Mouse (Mus musculus) limb, embryonic 11.5 days (tissue): ENCODE results near the gene Emc4. TPM values are rescaled to one million over a fixed set of nuclear protein-coding genes. Genes with fewer than 3 reads are reported as not detected.

Experiments used
- ATAC-seq: fragments of 200-750 bp; cut with Nextera tagmentation; 2 replicates; pipeline ENCODE4 v1.8.0; 2017; ENCODE audit warnings: low read depth; ENCODE audit not compliant: insufficient number of reproducible peaks, low FRiP score, low TSS enrichment
- DNase-seq: peaks from one replicate; pipeline ENCODE4 v3.0.0-alpha.2; 2015; ENCODE audit warnings: low spot score
- H3K27ac ChIP-seq: fragments of 300-500 bp; sonication (generic); replicated peaks from 2 replicates; pipeline ENCODE4 v1.5.1; 2014; ENCODE audit warnings: low read depth, mild to moderate bottlenecking, low read length
- H3K27me3 ChIP-seq: fragments of 300-500 bp; sonication (generic); 2 replicates; pipeline ENCODE4 v1.6.1; 2014; ENCODE audit warnings: mild to moderate bottlenecking, low read length, mixed read lengths; ENCODE audit not compliant: control insufficient read depth, insufficient read depth
- H3K36me3 ChIP-seq: fragments of 300-500 bp; sonication (generic); 2 replicates; pipeline ENCODE4 v1.6.1; 2014; ENCODE audit warnings: mild to moderate bottlenecking, low read length, moderate library complexity, mixed read lengths; ENCODE audit not compliant: control insufficient read depth, insufficient read depth
- H3K4me1 ChIP-seq: fragments of 300-500 bp; sonication (generic); 2 replicates; pipeline ENCODE4 v1.6.1; 2014; ENCODE audit warnings: low read length, mixed read lengths; ENCODE audit not compliant: control insufficient read depth, insufficient read depth
- H3K4me2 ChIP-seq: fragments of 300-500 bp; sonication (generic); 2 replicates; pipeline ENCODE4 v1.6.1; 2014; ENCODE audit warnings: low read depth, mild to moderate bottlenecking, moderate library complexity; ENCODE audit not compliant: severe bottlenecking
- H3K4me3 ChIP-seq: fragments of 300-500 bp; sonication (generic); 2 replicates; pipeline ENCODE4 v1.5.1; 2014; ENCODE audit warnings: low read depth, low read length
- H3K9ac ChIP-seq: fragments of 300-500 bp; sonication (generic); 2 replicates; pipeline ENCODE4 v1.6.1; 2014; ENCODE audit warnings: mild to moderate bottlenecking, low read length
- H3K9me3 ChIP-seq: fragments of 300-500 bp; sonication (generic); 2 replicates; pipeline ENCODE4 v1.6.1; 2016; ENCODE audit warnings: low read length; ENCODE audit not compliant: control insufficient read depth
- WGBS: fragments of 180-500 bp; shearing (Covaris S2); extraction: QIAGEN DNeasy Blood & Tissue Kit; methylation state at CpG from one replicate; pipeline ENCODE4 v1.1.7; 2014; 5-methylcytosine and 5-hydroxymethylcytosine counted together
- polyA plus RNA-seq: library from polyadenylated mRNA; unstranded; fragments of >200 nt; fragmentation: Nextera tagmentation; extraction: Ambion mirVana; gene quantifications from 2 replicates; pipeline ENCODE4 v1.2.1, GENCODE M21; 2014

Emc4 gene
- 103 and 106 TPM in 2 replicates for polyA plus RNA-seq

- Histone ChIP-seq H3K9me3 (no peaks in the 10 kb centered on the region), H3K27ac (0 out of 2 replicates have a peak within 1 kb of the TSS, but pooled peaks have one; percentile 24), H3K36me3 (0 out of 2 replicates have a peak, but pooled peaks cover 3% of the 10 kb centered on the region), H3K27me3 (no peaks in the 10 kb centered on the region), H3K4me3 (peak within 1 kb of the TSS; percentile 42), H3K4me2 (peak within 1 kb of the TSS; percentile 71), H3K4me1 (no peaks in the 10 kb centered on the region), H3K9ac (peak within 1 kb of the TSS; percentile 45)
- ATAC-seq (peak; percentile 82), DNase-seq (peak; percentile 98)
- WGBS, result 2% methylated on average over 46 of the region's 46 CpGs
Observed at GRCm38 (mm10) chr2:112367726-112368673, at the start of gene Emc4. TSS of gene Emc4 (minus strand) at chr2:112368027.

DNA sequence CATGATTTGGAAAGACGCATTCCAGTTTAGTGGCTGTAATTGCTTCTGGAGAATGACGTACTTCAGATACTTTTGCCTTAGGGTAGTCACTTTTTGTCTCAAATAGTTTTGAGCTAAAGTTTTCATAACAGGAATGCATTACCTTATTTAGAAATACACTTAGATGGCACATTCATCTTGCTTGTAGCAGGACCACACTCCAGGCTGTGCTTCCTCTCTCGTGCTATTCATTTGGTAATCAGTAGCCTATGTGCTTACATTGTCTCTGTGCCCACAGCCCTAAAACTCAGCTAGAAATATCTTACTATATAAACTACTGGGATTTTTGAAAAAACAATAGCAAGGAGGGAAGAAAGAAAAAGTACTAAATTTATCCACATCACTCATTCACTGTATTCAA lies 39.2 kb upstream of the Emc4 start:
- WGBS, result 92% methylated on average over 3 of the region's 3 CpGs
- Histone ChIP-seq H3K9me3 (no peaks in the 10 kb centered on the region), H3K4me1 (no peaks in the 10 kb centered on the region), H3K9ac (no peak overlapping the region), H3K36me3 (peaks cover 5% of the 10 kb centered on the region; the same call in 1 of the 2 replicates), H3K4me2 (no peak overlapping the region), H3K27me3 (no peaks in the 10 kb centered on the region), H3K27ac (no peak overlapping the region), H3K4me3 (no peak overlapping the region)
- no peak for DNase-seq
- no peak for ATAC-seq

GRCm38 (mm10) chr2:112396649-112397048 lies 28.8 kb upstream of the Emc4 start:
- Histone ChIP-seq H3K36me3 (no peaks in the 10 kb centered on the region), H3K27me3 (no peaks in the 10 kb centered on the region), H3K9me3 (no peaks in the 10 kb centered on the region), H3K9ac (no peak overlapping the region), H3K27ac (no peak overlapping the region), H3K4me1 (no peaks in the 10 kb centered on the region), H3K4me2 (no peak overlapping the region), H3K4me3 (no peak overlapping the region)
- ATAC-seq (no peak), DNase-seq (no peak)
- 78% methylated on average over 1 of the region's 1 CpGs for WGBS

GRCm38 (mm10) chr2:112393958-112394357 lies 26.1 kb upstream of the Emc4 start:
- Histone ChIP-seq H3K9ac (no peak overlapping the region), H3K27ac (no peak overlapping the region), H3K9me3 (no peaks in the 10 kb centered on the region), H3K4me2 (no peak overlapping the region), H3K36me3 (no peaks in the 10 kb centered on the region), H3K27me3 (no peaks in the 10 kb centered on the region), H3K4me1 (no peaks in the 10 kb centered on the region), H3K4me3 (no peak overlapping the region)
- DNase-seq, result no peak
- ATAC-seq, result no peak

DNA sequence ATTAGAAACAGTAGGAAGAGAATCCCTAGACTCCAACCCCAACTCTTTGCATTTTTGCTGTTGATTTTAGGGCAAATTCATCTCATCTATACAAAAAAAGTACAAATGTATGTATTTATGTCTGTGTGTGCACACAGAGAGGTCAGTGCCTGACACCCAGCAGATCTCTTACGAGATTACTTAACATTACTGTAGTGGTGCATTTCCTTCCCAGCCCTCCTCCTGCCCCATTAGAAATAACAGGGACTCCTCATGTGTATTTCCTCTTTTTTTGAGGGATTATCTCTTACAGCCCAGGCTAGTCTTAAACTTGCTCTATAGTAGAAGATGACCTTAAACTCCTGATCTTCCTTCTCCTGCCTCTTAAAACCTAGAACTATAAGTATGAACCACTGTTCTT lies 24.9 kb upstream of the Emc4 start:
- no peak for ATAC-seq
- WGBS, result 88% methylated on average over 1 of the region's 1 CpGs
- H3K4me3 ChIP-seq, result no peak overlapping the region
- no peak for DNase-seq
- no peak overlapping the region for H3K9ac ChIP-seq
- H3K27me3 ChIP-seq, result no peaks in the 10 kb centered on the region
- H3K4me1 ChIP-seq, result no peaks in the 10 kb centered on the region
- no peaks in the 10 kb centered on the region for H3K9me3 ChIP-seq
- no peaks in the 10 kb centered on the region for H3K36me3 ChIP-seq
- no peak overlapping the region for H3K4me2 ChIP-seq
- no peak overlapping the region for H3K27ac ChIP-seq

DNA sequence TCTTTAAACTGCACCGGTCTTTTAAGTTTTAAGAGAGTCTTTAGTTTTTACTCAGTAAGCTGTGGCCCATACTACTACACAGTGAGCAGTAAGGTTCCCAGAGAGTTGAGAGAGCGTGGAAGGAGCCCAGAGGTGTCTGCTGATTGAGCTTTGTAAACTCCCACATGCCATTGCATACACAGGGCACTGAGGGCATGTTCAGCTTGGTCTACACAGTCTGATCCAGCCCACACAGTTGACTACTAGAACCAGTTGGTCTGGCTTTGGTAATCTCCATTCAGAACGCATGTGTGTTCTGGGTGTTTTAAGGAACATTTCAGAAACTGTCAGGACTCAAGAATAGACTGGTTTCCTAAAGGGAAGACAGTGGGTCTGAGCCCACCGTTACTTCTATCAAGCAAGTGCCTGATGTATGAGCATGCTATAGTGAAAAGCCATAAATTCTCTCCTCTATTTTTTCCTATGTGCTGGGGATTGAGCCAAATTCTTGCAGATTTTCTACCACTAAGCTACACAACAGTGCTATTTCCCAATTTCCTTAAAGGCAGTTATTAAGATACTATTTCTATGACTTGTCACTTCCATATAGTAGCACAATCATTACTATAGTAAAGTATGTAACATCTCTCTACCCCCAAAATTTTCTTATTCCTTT lies 23.6 kb upstream of the Emc4 start:
- Histone ChIP-seq H3K4me2 (no peak overlapping the region), H3K27me3 (no peaks in the 10 kb centered on the region), H3K4me1 (no peaks in the 10 kb centered on the region), H3K36me3 (no peaks in the 10 kb centered on the region), H3K27ac (no peak overlapping the region), H3K4me3 (no peak overlapping the region), H3K9ac (no peak overlapping the region), H3K9me3 (no peaks in the 10 kb centered on the region)
- 90% methylated on average over 4 of the region's 4 CpGs for WGBS
- DNase-seq (no peak), ATAC-seq (no peak)

DNA sequence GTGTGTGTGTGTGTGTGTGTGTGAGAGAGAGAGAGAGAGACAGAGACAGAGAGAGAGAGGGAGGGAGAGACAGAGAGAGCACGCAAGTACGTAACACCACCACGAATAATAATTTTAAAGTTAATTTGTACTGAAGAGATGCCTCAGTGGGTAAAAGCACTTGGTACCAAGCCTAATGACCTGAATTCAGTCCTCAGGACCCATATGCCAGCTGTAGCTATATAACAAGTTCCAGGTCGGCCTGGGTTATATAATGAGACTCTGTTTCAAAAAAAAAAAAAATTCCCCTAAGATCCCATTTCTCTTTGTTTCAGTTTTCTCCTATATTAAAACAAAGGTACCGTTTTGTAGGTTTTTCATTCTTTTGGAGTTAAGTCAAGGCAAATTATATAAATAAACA lies 23.0 kb upstream of the Emc4 start:
- Histone ChIP-seq H3K9me3 (no peaks in the 10 kb centered on the region), H3K4me2 (no peak overlapping the region), H3K4me1 (no peaks in the 10 kb centered on the region), H3K27me3 (no peaks in the 10 kb centered on the region), H3K27ac (no peak overlapping the region), H3K9ac (no peak overlapping the region), H3K36me3 (no peaks in the 10 kb centered on the region), H3K4me3 (no peak overlapping the region)
- 91% methylated on average over 5 of the region's 5 CpGs for WGBS
- DNase-seq, result no peak
- ATAC-seq, result no peak

DNA sequence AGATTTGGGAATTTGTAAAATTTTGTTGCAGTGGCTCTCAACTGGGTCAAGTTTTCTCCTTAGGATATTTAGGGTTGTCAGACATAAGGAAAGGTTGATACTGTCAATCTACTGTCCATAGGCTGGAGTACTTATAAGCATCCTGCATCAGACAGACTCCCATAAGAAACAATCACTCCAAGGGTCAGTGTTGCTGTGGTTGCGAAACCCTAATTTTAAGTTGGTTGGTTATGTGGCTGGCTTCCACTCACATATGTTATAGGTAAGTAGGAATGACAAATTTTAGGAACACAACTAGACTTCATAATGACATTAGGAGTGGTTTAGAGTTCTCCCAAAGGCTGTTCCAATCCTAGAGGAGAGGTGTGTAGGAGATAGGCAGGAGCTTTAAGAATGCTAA lies 13.4 kb upstream of the Emc4 start:
- WGBS, result 100% methylated on average over 1 of the region's 1 CpGs
- Histone ChIP-seq H3K4me1 (peaks cover 3% of the 10 kb centered on the region; the same call in 1 of the 2 replicates), H3K36me3 (no peaks in the 10 kb centered on the region), H3K9ac (no peak overlapping the region), H3K9me3 (no peaks in the 10 kb centered on the region), H3K4me3 (no peak overlapping the region), H3K4me2 (no peak overlapping the region), H3K27me3 (no peaks in the 10 kb centered on the region), H3K27ac (no peak overlapping the region)
- DNase-seq (no peak), ATAC-seq (no peak)
